Mouse (Mus musculus): Measurements from ENCODE around the gene Lyzl4.

- no peak for TF ChIP-seq POLR2A (IDR thresholded peaks at IDR 0.05; ENCODE audit: borderline replicate concordance, low read depth, low read length)
- no peak for TF ChIP-seq CTCF (IDR thresholded peaks at IDR 0.05; ENCODE audit: low read depth, low read length)
These were observed 521 bp downstream of the Lyzl4 start for GRCm38 (mm10) chr9:121641235-121641915.
